Mouse (Mus musculus) spleen, adult 2 months (tissue): ENCODE data around the gene Tmem50a. TPM values are rescaled to one million over a fixed set of nuclear protein-coding genes. Genes with fewer than 3 reads are reported as not detected.

Source experiments
- DNase-seq, 2 experiments: peaks; one replicate each; pipeline versions ENCODE4 v3.0.0 to v3.0.0-alpha.2; 2012 to 2021; ENCODE audit warnings: low spot score in 2 of 2, low read depth in 1 of 2
- H3K27ac ChIP-seq: fragments of 200-500 bp; 2 replicates; pipeline ENCODE4 v1.5.1; 2012; ENCODE audit warnings: low read length, inconsistent platforms; ENCODE audit not compliant: insufficient read depth
- H3K27me3 ChIP-seq: fragments of 200-500 bp; 2 replicates; pipeline ENCODE4 v1.6.1; 2012; ENCODE audit warnings: mild to moderate bottlenecking, moderate library complexity, low read length, inconsistent platforms; ENCODE audit not compliant: control insufficient read depth, insufficient read depth
- H3K36me3 ChIP-seq: fragments of 200-500 bp; 2 replicates; pipeline ENCODE4 v1.6.1; 2012; ENCODE audit warnings: mild to moderate bottlenecking, low read length, inconsistent platforms; ENCODE audit not compliant: control insufficient read depth, insufficient read depth
- H3K4me1 ChIP-seq: fragments of 200-500 bp; 2 replicates; pipeline ENCODE4 v1.6.1; 2011; ENCODE audit warnings: inconsistent platforms; ENCODE audit not compliant: control insufficient read depth, insufficient read depth, insufficient read length
- H3K4me3 ChIP-seq: fragments of 200-500 bp; 2 replicates; pipeline ENCODE4 v1.5.1; 2011; ENCODE audit warnings: mild to moderate bottlenecking, inconsistent platforms; ENCODE audit not compliant: insufficient read depth, insufficient read length; ENCODE audit errors: extremely low read depth
- CTCF ChIP-seq: fragments of 200-500 bp; IDR thresholded peaks from 2 replicates; pipeline ENCODE4 v1.5.1; 2011; ENCODE audit warnings: mild to moderate bottlenecking, inconsistent platforms; ENCODE audit not compliant: insufficient read depth, insufficient read length, insufficient replicate concordance; ENCODE audit errors: extremely low read depth
- POLR2A ChIP-seq: fragments of 200-500 bp; IDR thresholded peaks from 2 replicates; pipeline ENCODE4 v1.6.1; 2011; ENCODE audit warnings: low read depth, low read length, inconsistent platforms
- WGBS: fragments of 180-500 bp; shearing (Covaris S2); methylation state at CpG from one replicate; pipeline ENCODE4 v1.1.7; 2018; 5-methylcytosine and 5-hydroxymethylcytosine counted together
- polyA plus RNA-seq: library from polyadenylated mRNA; depleted of rRNA; stranded (reverse); fragments of >200 nt; gene quantifications from 2 replicates; pipeline ENCODE4 v1.2.3, GENCODE M21; 2012

Tmem50a gene
- polyA plus RNA-seq, 1 experiment, result 90.6 TPM

- peak; percentile 96 for DNase-seq
- peak within 1 kb of the TSS; percentile 97 for H3K27ac ChIP-seq
- peak within 1 kb of the TSS; percentile 92 for H3K4me3 ChIP-seq
- H3K4me1 ChIP-seq, result peaks cover 26% of the 10 kb centered on the region; the same call in 1 of the 2 replicates
- TF ChIP-seq POLR2A (peak; percentile 100), CTCF (no peak)
- H3K27me3 ChIP-seq, result no peaks in the 10 kb centered on the region
- under 1% methylated on average over 64 of the region's 64 CpGs for WGBS
- H3K36me3 ChIP-seq, result peaks cover 34% of the 10 kb centered on the region
Measured at GRCm38 (mm10) chr4:134923258-134924018, 8.6 kb upstream of the Tmem50a start, which contains the start of gene Rsrp1. Rsrp1 (plus strand) TSS chr4:134923592.

- TF ChIP-seq CTCF, result no peak
- TF ChIP-seq POLR2A, result no peak; the same call in 1 of the 2 replicates
- under 1% methylated on average over 13 of the region's 13 CpGs for WGBS
Measured at GRCm38 (mm10) chr4:134922925-134923244, 8.1 kb upstream of the Tmem50a start.

GRCm38 (mm10) chr4:134922111-134922924, 7.5 kb upstream of the Tmem50a start:
- H3K4me3 ChIP-seq, result 0 out of 2 replicates have a peak overlapping the region, but pooled peaks have one; percentile 14
- 61% methylated on average over 10 of the region's 10 CpGs for WGBS
- no peak for TF ChIP-seq POLR2A
- TF ChIP-seq CTCF, result no peak
- no peak for DNase-seq
- H3K36me3 ChIP-seq, result peaks cover 25% of the 10 kb centered on the region
- H3K4me1 ChIP-seq, result peaks cover 32% of the 10 kb centered on the region; the same call in 1 of the 2 replicates
- H3K27ac ChIP-seq, result peak overlapping the region; percentile 91
- H3K27me3 ChIP-seq, result no peaks in the 10 kb centered on the region

More at GRCm38 (mm10) chr4:134922925-134923244, 8.1 kb upstream of the Tmem50a start:
- Histone ChIP-seq H3K4me1 (peaks cover 30% of the 10 kb centered on the region; the same call in 1 of the 2 replicates), H3K27me3 (no peaks in the 10 kb centered on the region), H3K36me3 (peaks cover 29% of the 10 kb centered on the region), H3K4me3 (peak overlapping the region; percentile 67), H3K27ac (peak overlapping the region; percentile 91)
- peak in 1 of 2 experiments; percentile 68 for DNase-seq

GRCm38 (mm10) chr4:134921703-134922102, 6.9 kb upstream of the Tmem50a start:
- peaks cover 34% of the 10 kb centered on the region; the same call in 1 of the 2 replicates for H3K4me1 ChIP-seq

GRCm38 (mm10) chr4:134920631-134921030, 5.8 kb upstream of the Tmem50a start:
- Histone ChIP-seq H3K27me3 (no peaks in the 10 kb centered on the region), H3K4me1 (peaks cover 31% of the 10 kb centered on the region; the same call in 1 of the 2 replicates), H3K4me3 (no peak overlapping the region), H3K27ac (peak overlapping the region; percentile 78), H3K36me3 (peaks cover 11% of the 10 kb centered on the region)
- no peak for TF ChIP-seq POLR2A
- no peak for TF ChIP-seq CTCF
- DNase-seq, result no peak
- 82% methylated on average over 6 of the region's 6 CpGs for WGBS

More at GRCm38 (mm10) chr4:134921703-134922102, 6.9 kb upstream of the Tmem50a start:
- H3K27me3 ChIP-seq, result no peaks in the 10 kb centered on the region
- H3K4me3 ChIP-seq, result no peak overlapping the region
- H3K36me3 ChIP-seq, result peaks cover 20% of the 10 kb centered on the region
- TF ChIP-seq CTCF (no peak), POLR2A (no peak)
- H3K27ac ChIP-seq, result peak overlapping the region; percentile 17; the same call in 1 of the 2 replicates
- 99% methylated on average over 4 of the region's 4 CpGs for WGBS
- DNase-seq, result no peak

GRCm38 (mm10) chr4:134919733-134920540, 5.1 kb upstream of the Tmem50a start:
- no peak overlapping the region; the same call in 1 of the 2 replicates for H3K4me3 ChIP-seq
- peak; percentile 59 to 62 for DNase-seq
- 8% methylated on average over 12 of the region's 12 CpGs for WGBS
- peaks cover 30% of the 10 kb centered on the region; the same call in 1 of the 2 replicates for H3K4me1 ChIP-seq
- peak overlapping the region; percentile 78 for H3K27ac ChIP-seq
- TF ChIP-seq CTCF (no peak), POLR2A (no peak)
- H3K27me3 ChIP-seq, result no peaks in the 10 kb centered on the region
- peaks cover 6% of the 10 kb centered on the region for H3K36me3 ChIP-seq
